Mouse (Mus musculus) skeletal muscle tissue, adult 2 months (tissue): ENCODE measurements around the gene Gpatch11.
"Not testable (repeated sequence)": the region's sequence is repeated elsewhere in the genome, so short reads cannot be mapped to it uniquely, and the experiment has no call there.

Experiments
- DNase-seq: peaks from one replicate; pipeline ENCODE4 v3.0.0-alpha.2; 2012; ENCODE audit warnings: low read depth, low spot score

The Gpatch11 gene

DNA sequence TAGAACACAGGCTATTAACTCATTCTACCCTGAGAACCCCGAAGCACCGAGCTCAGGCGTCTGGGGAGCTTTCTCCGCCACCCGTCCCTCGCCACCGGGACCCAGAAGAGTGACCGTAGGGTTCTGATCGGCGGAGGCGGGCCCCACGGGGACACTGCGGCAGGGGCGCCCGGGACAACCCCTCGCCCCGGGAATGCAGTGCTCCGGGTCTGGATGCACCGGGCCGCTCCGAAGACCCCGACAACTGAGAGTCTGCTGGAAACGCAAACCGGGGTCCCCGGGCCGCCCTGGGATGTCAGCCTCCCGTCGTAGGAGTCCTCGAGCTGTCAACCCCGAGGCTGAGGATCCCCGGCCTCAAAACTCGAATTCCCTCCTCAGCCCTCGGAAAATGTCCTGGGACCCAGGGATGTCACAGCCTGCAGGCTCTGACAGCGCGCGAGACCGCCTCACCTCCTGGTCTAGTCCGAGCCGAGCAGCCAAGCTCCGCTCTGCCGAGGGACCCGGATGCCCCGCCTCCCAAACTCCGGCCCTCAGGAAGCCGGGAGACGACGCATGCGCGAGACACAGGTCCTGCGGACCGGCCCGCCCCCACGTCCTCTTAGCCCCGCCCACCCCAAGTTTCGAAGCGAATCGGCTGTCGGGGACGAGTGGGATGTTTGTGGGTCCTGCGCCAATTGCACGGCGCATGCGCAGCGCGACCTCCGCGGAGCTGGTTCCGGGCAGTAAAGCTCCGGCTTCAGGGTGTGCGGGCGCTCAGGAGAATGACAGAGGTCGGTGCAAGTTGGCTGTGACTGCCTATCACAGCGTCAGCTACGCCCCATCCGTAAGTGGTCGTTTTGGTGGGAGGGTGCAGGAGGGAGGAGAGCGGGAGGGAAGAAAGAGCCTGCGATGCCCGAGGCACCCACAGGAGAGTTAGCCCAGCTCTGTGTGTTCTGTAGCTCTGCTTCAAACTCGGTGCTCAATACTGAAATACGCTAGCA, at the start of gene Gpatch11, which contains the start of gene Heatr5b:
Gene Gpatch11, plus strand, starts transcription at position 712 of the 980 bp plus-strand sequence.
Gene Heatr5b, minus strand, starts transcription at position 509 of the 980 bp plus-strand sequence.
- peak; percentile 99 for DNase-seq

DNA sequence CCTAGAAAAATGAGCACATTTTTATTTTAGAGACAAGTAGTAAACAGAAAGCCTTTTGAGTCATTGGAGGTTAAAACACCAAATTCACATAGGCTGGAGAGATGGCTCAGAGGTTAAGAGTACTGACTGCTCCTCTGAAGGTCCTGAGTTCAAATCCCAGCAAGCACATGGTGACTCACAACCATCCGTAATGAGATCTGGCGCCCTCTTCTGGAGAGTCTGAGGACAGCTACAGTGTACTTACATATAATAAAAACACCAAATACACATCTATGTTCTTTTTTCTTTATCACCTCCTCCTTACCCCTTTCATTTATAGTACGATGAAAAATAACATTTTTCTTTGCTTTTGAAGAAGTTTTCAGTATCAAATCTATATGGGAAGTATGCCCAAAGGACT, 47.1 kb upstream of the Gpatch11 start:
- not testable (repeated sequence) for DNase-seq

DNA sequence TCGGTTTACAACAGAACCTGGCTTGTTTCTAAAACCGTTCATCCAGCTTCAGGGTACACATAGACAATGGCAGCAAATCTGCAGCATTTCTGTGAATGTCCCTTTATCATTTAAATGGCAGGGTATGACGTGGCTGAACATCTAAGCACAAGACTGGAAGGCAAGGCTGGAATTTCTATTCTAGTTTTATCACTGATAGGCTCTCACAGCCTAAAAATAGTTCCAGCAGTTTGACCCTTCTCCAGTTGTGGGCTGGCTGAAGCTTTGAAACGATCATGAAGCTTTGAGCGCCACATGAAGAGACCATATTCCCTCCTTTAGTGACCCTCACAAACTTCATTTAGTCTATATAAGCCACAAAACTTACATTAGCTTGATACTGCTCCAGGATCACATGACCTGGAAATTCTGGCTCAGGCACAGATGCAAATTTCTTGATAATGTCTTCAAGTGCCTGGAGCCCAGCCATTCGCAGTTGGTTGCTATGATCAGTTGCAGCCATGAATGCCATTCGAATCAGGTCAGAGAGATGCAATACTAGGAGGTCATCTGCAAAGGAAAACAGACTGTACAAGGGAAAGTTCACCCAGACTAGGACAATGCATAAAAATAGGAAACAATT, 44.2 kb upstream of the Gpatch11 start:
- DNase-seq: peak; percentile 14

DNA sequence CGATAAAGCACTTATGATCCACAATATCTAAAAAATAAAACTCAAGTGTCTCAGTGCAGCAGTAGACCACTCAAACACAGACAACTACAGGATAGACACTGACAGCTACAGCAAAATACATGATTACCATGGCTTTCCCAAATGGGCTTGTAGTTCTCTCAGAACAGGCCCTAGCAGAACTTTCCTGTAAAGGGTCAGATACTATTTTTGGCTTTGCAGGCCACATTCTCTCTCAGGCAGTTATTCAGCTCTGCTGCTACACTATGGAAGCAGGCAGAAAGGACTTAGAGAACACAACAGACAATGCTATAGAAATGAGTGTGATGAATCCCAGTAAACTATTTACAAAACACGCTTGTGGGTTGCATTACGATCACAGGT, 43.7 kb upstream of the Gpatch11 start:
- DNase-seq: no peak

DNA sequence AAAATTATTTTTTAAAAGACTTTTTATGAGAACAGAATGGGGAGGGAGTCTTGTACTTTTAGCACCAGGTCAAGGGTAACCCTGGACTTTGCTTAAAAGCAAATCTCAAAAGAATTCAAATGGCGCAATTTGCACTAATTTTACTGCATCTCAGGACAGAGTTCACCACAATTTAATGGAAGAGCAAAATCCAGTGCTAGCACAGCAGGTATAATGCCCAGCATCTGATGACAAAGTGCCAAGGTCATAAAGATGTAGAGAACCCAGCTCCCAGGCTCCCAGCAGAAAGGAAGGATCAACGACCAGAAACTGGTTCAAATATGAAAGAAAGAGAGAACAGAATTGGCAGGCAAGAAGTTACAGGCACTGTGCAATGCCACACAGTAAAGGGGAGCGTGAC, 43.2 kb upstream of the Gpatch11 start:
- DNase-seq: no peak

DNA sequence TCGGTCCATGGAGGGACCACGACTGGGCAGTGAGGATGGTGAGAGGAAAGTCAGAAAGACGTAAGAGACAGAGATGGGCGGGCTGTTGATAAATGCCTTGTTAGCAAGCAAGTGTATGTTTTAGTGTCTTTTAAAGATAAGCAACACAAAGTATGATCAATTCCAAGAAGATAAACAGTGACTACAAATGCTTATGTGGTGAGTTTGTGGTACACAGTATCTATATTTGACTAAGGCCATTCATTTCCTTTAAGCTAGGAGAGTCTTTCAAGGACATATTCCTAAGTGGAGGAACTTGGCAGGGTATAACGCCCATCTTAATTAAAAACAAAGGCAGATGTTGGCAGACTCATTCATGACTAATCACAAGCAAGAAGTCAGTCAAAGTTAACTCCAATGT, 41.0 kb upstream of the Gpatch11 start:
- DNase-seq: no peak

DNA sequence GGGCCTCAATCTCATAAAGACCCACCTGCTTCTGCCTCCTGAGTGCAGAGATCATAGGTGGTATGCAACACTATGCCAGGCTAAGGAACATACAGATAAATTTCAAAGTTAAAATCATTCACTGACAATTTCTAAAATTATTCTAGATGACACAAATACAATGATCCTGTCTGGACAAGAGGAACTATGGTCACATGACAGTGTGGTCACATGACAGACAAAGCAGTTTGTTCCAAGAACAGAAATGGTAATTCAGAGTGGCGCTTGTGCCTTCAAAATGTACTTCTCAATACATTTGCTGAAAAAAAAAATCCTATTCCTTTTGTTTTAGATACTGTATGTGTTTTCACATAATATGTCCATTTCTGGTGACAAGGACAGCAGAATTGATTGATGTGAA, 38.1 kb upstream of the Gpatch11 start:
- no peak for DNase-seq

DNA sequence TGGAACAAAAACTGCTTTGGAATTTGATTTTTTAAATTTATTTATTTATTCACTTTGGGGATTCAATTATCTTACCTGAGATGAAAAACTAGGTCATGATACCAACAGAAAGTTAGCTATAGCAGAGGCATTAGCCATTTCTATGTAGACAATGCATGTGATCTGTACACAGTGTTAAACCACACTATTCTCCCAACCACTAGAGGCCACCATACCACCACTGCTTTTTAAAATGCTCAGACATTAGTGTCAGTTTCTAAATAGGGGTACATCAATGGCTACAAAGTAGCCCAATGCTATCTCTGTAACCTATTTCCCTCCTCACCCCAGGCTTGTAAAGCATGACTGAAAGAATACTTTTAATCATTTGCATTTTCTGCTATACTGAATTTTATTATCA, 26.3 kb upstream of the Gpatch11 start:
- DNase-seq: no peak

DNA sequence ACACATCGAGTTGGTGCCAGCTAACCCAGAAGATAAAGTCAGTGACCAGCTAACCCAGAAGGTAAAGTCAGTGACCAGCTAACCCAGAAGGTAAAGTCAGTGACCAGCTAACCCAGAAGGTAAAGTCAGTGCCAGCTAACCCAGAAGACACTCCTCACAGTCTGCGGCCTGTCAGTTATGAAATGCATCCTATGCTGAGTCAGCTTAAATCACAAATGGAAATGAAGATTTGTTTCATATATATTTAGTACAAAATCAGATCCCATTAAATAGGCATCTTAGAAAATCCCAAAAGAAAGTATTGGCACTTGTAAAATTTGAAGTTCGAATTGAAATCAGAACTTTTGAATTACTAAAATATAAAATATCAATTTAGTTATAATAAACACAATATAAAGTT, 25.8 kb upstream of the Gpatch11 start:
- DNase-seq: no peak

DNA sequence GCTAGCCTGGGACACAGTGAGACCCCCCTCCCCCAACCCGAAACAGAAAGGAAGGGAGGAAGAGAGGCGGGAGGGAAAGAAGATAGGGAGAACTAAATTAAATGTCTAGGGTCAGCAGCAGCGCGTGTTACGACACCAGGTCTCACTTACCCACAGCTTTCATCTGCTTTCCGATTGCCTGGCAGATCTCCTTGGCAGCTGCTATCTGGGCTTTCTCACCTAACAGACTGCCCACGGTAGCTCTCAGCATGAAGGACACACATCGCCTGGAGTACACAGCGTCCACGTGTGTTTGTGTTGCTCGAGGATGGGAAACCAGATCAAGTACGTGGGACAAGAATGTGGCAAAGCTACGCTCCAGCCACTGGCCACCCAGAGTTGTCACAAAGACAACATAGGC, 11.0 kb upstream of the Gpatch11 start:
- DNase-seq: peak; percentile 62

DNA sequence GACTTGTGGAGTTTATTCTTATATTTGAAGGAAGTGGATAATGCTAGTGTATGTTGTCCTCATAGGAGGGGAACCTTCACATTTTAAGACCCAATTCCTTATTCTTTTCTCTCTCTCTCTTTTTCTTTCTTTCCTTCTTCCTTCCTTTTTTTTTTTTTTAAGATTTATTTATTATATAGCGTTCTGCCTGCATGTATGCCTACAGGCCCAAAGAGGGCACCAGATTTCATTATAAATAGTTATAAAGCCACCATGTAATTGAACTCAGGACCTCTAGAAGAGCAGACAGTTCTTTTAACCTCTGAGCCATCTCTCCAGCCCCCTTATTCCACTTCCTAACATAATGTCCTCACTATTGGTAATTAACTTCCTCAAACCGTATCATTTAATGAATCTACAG, 689 bp downstream of the Gpatch11 start:
- DNase-seq: no peak

DNA sequence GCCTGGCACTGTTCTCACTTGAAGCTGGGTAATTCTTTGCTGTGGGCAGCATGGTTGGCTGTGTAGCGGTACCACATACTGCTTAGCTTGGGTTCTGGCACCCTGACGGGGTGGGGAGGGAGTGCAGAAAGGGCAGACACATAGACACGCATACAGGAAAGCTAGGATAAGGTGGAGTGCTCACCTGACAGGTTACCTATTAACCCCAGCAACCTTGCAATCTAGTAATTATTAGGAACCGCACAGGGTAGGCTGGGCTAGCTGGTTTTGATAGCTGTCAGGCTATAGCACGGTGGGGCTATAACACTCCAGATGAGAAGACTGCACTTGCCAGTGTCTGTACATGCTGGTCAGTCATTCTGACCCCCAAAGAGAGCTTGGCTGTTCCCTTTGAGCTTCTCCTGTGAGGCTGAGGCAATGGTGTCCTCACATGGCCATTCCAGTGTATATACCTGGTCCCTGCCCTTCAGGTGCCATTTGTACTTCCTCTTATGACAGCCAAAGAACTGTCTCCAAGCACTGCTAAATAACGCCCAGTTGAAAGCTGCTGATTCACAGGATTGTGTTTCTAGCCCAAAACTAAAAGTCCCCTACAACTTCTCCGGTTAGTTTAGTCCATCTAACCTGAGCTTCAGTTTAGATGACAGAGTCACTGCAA, 7.0 kb downstream of the Gpatch11 start:
- DNase-seq: no peak

DNA sequence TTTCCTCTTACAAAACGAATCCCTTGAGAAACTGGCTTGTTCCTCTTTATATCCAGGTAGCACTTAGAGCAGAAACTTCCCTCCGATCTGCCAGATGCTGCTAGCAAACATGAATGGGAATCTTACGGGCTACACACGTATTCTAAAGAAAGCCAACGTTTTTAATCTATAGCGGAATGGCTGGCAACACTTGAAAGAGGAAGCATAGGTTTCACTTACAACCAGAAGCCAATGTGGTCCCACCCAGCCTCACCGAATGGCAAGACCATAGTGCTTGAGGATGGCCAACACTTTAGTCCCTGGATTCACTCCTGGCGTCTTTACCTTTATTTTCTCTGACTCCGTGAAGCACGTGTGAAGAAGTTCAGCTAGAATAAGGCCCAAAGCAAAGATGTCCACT, 20.9 kb downstream of the Gpatch11 start:
- no peak for DNase-seq

DNA sequence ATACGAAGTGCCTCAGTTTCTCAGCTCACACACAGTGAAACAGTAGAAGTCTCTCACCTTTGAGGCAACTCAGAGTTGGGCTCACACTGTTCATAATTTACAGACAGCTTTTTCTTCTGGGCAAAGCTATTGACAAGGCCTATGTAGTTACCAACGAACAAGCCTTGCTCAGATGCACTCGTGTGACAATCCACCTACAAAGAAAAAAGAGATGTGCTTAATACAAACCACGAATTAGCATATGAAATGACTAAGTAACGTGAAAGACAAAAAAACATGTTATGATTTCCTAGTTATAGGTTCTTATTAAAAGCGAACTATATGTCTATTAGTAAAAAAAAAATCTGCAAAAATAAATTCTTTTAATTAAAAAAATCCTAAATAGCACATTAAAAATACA, 38.5 kb downstream of the Gpatch11 start:
- DNase-seq: no peak

DNA sequence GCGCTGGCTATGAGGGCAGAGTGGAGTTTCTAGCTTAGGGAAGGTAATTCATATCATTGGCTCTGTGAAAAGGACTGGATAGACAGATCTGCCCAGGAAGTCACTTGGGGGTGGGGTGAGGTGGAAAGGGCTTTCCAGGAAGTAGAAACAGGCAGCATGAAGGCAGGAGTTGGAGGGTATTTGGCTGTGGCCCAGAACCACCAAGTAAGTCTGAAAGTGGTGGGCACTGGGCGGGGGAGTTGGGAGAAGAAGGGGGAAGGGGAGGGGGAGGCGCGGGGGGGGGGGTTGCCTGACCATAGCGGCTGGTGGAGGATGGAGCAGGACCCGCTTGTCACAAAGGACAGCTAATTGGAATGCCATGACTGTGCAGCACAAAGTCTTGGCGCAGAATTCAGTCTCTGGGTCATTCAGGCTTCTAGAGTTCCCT, 46.5 kb downstream of the Gpatch11 start:
- DNase-seq: no peak

DNA sequence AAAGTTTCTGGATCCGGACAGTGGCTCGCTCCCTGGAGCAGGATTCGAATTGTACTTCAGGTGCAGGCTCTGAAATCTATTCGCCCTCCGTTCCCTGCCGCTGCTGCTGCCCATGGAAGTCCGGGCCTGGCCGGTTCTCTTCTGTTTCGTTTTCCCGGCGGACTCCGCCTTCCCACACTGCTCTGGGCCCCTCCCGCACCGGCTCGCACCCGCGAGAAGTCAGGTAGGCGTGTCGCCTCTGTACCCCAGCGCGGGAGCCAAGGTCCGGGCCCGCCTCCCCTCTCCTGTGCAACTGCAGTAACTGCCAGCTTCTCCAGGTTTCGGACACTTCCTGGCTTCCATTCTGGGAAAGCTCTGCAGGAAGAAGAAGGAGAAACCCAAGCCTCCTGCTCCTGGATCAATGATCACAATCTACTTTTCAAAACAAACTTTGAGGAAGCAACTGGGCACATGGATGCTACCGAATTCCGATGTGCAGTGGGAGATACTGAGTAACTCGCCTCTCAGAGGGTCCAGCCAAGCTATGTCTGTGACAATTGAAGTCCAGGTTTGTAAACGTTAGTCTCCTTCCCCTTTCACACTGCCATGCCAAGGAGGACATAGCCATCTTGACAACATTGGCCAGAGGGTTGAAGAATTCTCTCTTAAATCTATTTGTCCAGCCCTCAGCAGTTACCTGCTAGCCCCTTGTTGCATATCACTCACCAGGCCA, 47.2 kb downstream of the Gpatch11 start, which contains the start of gene Eif2ak2:
Gene Eif2ak2, minus strand, starts transcription at position 173 of the 712 bp plus-strand sequence.
- DNase-seq: peak; percentile 46

DNA sequence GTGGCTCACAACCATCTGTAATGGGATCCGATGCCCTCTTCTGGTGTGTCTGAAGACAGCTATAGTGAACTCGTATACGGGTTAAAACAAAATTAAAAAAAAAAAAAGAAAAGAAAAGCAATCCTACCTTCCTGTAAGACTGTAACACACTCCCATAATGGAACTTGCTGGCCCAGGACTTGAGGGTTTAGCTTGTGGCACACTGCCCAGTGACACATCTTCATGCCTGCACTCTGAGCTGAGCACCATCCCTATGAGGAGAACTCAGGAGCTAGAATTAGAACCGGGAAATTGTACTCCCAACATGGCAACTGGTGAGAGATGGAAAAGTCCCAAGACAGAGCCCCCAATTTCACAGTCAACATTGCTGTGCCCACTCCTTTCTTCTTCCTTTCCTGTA, 47.9 kb downstream of the Gpatch11 start:
- DNase-seq: no peak

DNA sequence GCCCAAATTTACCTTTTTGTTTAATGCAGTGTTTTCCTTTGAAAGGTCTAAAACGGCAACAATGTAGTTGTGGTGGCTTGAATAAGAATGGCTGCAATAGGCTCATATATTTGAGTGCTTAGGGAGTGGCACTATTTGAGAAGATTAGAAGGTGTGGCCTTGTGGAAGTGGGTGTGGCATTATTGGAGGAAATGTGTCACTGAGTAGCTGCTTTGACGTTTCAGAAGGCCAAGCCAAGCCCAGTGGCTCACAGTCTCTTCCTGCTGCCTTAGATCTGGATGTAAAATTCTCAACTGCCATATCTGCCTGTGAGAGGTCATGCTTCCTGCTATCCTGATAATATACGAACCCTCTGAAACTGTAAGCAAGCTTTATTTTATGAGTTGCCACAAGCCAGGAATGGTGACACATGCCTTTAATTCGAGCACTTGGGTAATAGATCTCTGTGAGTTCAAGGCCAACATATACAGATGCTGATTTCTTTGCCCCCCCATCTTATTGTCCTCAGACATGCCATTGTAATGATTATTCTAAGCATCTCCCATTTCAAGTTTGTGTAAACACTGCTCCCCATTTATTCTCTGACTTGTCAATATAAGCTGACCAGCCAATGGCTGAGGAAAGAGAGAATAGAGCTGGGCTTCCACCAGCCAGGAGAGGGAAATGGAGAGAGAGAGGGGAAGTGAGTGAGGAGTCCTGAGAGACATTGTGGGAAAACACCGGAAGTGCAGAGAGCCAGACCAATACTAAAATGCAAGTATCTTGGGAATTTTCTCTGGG, 50.1 kb downstream of the Gpatch11 start:
- DNase-seq: no peak

DNA sequence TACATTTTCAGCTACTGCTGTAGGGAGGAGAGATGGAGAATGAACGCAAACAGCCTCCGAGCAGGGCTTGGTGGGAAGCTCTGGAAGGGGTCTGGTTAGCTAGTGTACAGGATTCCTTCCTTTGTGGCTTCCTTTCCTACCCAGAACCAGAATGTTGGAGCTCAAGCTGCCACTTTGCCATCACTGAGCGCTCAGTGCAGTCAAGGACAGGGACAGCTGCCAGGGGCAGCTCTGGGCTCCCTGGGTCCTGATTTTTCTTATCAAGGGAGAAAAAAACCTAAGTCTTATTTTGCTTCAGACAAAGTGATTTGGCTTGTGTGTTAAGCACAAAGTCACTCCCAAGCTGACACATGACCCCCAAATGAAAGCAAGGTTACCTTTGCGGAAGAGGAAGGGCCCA, 53.2 kb downstream of the Gpatch11 start:
- no peak for DNase-seq

DNA sequence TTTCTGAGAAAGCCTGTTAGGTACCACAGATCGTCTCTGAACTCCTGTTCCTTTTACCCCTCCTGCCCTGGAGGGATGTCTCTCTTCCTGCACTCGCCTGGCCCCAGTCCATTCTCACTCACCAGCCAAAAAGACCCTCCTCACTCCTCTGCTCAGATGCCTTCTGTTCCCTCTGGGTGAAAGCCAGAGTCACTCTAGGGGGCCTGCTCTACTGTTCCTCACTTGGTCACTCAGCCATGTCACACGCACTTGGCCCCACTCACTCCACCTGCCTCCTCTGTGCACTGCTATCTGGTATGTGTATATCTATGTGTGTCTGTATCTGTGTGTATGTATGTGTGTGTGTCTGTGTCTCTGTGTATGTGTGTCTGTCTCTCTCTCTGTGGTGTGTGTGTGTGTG, 53.8 kb downstream of the Gpatch11 start:
- no peak for DNase-seq

DNA sequence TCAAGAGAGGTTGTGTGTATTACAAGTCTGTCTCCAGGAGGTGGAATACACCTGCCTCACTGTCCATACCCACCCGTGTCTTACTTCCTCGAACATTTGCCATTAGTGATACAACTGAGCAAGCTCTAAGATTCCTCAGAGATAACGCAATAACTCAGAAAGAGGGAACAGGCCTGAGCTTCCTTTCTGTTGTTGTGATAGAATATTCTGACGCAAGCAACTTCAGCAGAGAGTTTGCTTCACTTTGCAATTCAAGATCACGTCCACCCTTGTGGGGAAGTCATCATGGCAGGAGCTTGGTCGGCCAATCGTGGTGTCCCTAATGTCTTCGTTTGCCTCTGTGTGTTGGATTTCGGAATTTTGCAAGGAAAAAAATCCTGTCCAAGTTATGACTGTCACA, 55.7 kb downstream of the Gpatch11 start:
- no peak for DNase-seq
